Mouse (Mus musculus) myocyte (in vitro differentiated cells): ENCODE results near the gene Fgd4. TPM values are rescaled to one million over a fixed set of nuclear protein-coding genes. Genes with fewer than 3 reads are reported as not detected.

Experiments
- H3K27me3 ChIP-seq: one replicate; pipeline ENCODE4 v1.6.1; 2011; ENCODE audit not compliant: control insufficient read depth, insufficient read depth, insufficient read length
- H3K36me3 ChIP-seq: one replicate; pipeline ENCODE4 v1.6.1; 2011; ENCODE audit not compliant: control insufficient read depth, insufficient read depth
- H3K4me2 ChIP-seq: one replicate; pipeline ENCODE4 v1.6.1; 2011; ENCODE audit warnings: low read depth, control low read depth
- H3K4me3 ChIP-seq: one replicate; pipeline ENCODE4 v1.5.1; 2011; ENCODE audit warnings: mild to moderate bottlenecking, control low read depth, moderate library complexity
- H3K79me2 ChIP-seq: one replicate; pipeline ENCODE4 v1.6.1; 2011; ENCODE audit not compliant: control insufficient read depth, insufficient read depth
- H3ac ChIP-seq: one replicate; pipeline ENCODE4 v1.6.1; 2011; ENCODE audit not compliant: control insufficient read depth, insufficient read length
- CEBPB ChIP-seq: IDR thresholded peaks from 2 replicates; pipeline ENCODE4 v1.6.1; 2011; ENCODE audit warnings: mild to moderate bottlenecking, moderate library complexity; ENCODE audit not compliant: poor library complexity, insufficient read depth, severe bottlenecking
- E2F4 ChIP-seq: IDR thresholded peaks from one replicate; pipeline ENCODE4 v1.6.1; 2011; ENCODE audit warnings: mild to moderate bottlenecking, control low read depth, moderate library complexity; ENCODE audit not compliant: insufficient read depth
- MAX ChIP-seq: IDR thresholded peaks from one replicate; pipeline ENCODE4 v1.6.1; 2011; ENCODE audit warnings: low read depth, mild to moderate bottlenecking, control low read depth
- MYOD1 ChIP-seq, 3 experiments: IDR thresholded peaks; one replicate each; pipeline ENCODE4 v1.6.1; 2011; ENCODE audit warnings: control low read depth in 2 of 3, low read depth in 2 of 3, mild to moderate bottlenecking in 2 of 3, moderate library complexity in 1 of 3; ENCODE audit not compliant: insufficient read length in 2 of 3, control insufficient read depth in 1 of 3
- MYOG ChIP-seq, 3 experiments: IDR thresholded peaks; one replicate each; pipeline ENCODE4 v1.6.1; 2011; ENCODE audit warnings: control low read depth in 2 of 3, low read depth in 2 of 3, mild to moderate bottlenecking in 2 of 3; ENCODE audit not compliant: insufficient read length in 2 of 3, control insufficient read depth in 1 of 3, insufficient read depth in 1 of 3
- POLR2A ChIP-seq: IDR thresholded peaks from one replicate; pipeline ENCODE4 v1.6.1; 2011; ENCODE audit warnings: low read depth, mild to moderate bottlenecking, control low read depth, moderate library complexity; ENCODE audit not compliant: insufficient read length
- POLR2AphosphoS2 ChIP-seq: IDR thresholded peaks from one replicate; pipeline ENCODE4 v1.6.1; 2011; ENCODE audit warnings: low read depth, control low read depth; ENCODE audit not compliant: insufficient read length
- REST ChIP-seq: IDR thresholded peaks from one replicate; pipeline ENCODE4 v1.6.1; 2011; ENCODE audit warnings: mild to moderate bottlenecking, control low read depth, moderate library complexity; ENCODE audit not compliant: insufficient read depth, insufficient read length
- SRF ChIP-seq: IDR thresholded peaks from one replicate; pipeline ENCODE4 v1.6.1; 2011; ENCODE audit warnings: low read depth; ENCODE audit not compliant: control insufficient read depth, insufficient read length
- TCF12 ChIP-seq: IDR thresholded peaks from one replicate; pipeline ENCODE4 v1.6.1; 2011; ENCODE audit warnings: mild to moderate bottlenecking, control low read depth; ENCODE audit not compliant: poor library complexity, insufficient read depth, severe bottlenecking
- TCF3 ChIP-seq: IDR thresholded peaks from one replicate; pipeline ENCODE4 v1.6.1; 2011; ENCODE audit warnings: low read depth, control low read depth; ENCODE audit not compliant: insufficient read length
- USF1 ChIP-seq: IDR thresholded peaks from one replicate; pipeline ENCODE4 v1.6.1; 2011; ENCODE audit warnings: low read depth, mild to moderate bottlenecking, control low read depth, moderate library complexity
- polyA plus RNA-seq: library from polyadenylated mRNA; unstranded; fragments of >200 nt; fragmentation: generic; extraction: Trizol; gene quantifications from one replicate; pipeline ENCODE4 v1.2.1, GENCODE M21; 2012; ENCODE audit warnings: missing spikeins

The Fgd4 gene
- polyA plus RNA-seq, 1 experiment, result 0.11 TPM

DNA sequence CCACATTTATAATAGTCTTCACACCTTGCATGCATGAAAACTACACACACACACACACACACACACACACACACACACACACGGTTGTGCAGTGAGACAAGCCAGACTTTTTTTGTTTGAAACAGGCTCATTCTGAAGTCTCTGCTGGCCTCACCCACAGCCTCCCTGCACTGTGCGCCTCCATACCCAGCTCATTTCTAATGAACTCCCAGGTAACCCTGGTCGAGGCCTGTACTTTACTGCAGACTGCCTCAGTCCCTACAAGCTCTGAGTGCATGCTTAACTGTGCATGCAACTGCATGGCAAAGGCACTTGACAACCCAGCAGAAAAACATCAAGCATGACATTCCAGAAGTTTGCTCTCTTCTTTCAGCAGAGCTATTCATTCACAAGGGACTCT is 72.3 kb downstream of the Fgd4 start:
- H3K36me3 ChIP-seq, result no peaks in the 10 kb centered on the region
- H3K27me3 ChIP-seq, result no peaks in the 10 kb centered on the region
- TF ChIP-seq MYOD1 (IDR thresholded peaks at IDR 0.05; ENCODE audit: control insufficient read depth in 1 of 3, insufficient read length in 2 of 3, low read depth in 2 of 3) (no peak), USF1 (no peak), TCF12 (no peak), POLR2A (no peak), REST (no peak), SRF (no peak), E2F4 (no peak), MAX (no peak), TCF3 (no peak)
- H3K4me2 ChIP-seq, result no peak overlapping the region
- H3K4me3 ChIP-seq, result no peak overlapping the region
- no peaks in the 10 kb centered on the region for H3K79me2 ChIP-seq
- no peak overlapping the region for H3ac ChIP-seq

DNA sequence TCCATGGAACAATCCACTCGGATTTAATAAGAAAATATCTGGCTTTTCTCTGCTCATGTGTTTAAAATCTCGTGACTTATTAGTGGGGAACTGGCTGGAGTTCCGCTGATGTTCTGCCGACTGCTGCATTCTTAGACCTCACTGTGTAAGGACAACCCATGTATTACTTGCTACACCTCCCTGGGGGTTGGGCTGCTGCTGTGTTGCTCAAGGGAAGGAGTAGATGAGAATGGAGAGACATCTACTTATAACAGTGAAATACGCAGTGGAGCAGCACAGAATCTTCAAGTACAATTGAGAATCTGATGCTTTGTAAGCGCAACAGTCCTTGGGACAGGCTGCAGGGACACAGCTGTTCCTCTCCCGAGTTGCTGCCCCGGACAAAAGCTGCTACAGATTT is 73.1 kb downstream of the Fgd4 start:
- no peaks in the 10 kb centered on the region for H3K27me3 ChIP-seq
- no peaks in the 10 kb centered on the region for H3K36me3 ChIP-seq
- no peak overlapping the region for H3ac ChIP-seq
- H3K79me2 ChIP-seq, result no peaks in the 10 kb centered on the region
- H3K4me2 ChIP-seq, result no peak overlapping the region
- TF ChIP-seq MAX (no peak), POLR2AphosphoS2 (no peak), CEBPB (no peak), TCF3 (no peak), MYOG (IDR thresholded peaks at IDR 0.05; ENCODE audit: control insufficient read depth in 1 of 3, insufficient read depth in 1 of 3, insufficient read length in 2 of 3, low read depth in 2 of 3) (peak in 1 of 3 experiments; percentile 14), SRF (no peak), USF1 (no peak), POLR2A (no peak)
- H3K4me3 ChIP-seq, result no peak overlapping the region

DNA sequence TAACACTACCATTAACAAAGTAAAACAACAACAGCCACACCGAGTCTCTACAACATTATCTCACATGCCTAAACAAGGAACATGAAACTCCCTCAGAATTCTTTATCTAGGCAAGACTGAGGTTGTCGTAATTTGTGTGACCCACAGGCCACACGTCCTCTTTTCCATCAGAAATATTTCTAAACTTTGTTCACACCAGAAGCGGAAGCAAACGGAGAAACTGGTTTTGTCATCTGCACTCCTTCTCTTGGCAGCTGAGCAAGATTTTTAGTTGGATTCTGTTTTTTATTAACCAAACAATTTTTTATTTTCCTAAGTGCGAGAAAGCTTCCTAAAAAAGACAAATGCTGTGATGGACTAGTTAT is 73.6 kb downstream of the Fgd4 start:
- Histone ChIP-seq H3K4me2 (no peak overlapping the region), H3ac (no peak overlapping the region), H3K36me3 (no peaks in the 10 kb centered on the region), H3K27me3 (no peaks in the 10 kb centered on the region), H3K79me2 (no peaks in the 10 kb centered on the region), H3K4me3 (no peak overlapping the region)
- TF ChIP-seq MAX (no peak), POLR2A (no peak), MYOD1 (IDR thresholded peaks at IDR 0.05; ENCODE audit: control insufficient read depth in 1 of 3, insufficient read length in 2 of 3, low read depth in 2 of 3) (no peak), REST (no peak), CEBPB (no peak), POLR2AphosphoS2 (no peak), E2F4 (no peak), TCF3 (no peak), USF1 (no peak), MYOG (IDR thresholded peaks at IDR 0.05; ENCODE audit: control insufficient read depth in 1 of 3, insufficient read depth in 1 of 3, insufficient read length in 2 of 3, low read depth in 2 of 3) (no peak), TCF12 (no peak), SRF (no peak)

DNA sequence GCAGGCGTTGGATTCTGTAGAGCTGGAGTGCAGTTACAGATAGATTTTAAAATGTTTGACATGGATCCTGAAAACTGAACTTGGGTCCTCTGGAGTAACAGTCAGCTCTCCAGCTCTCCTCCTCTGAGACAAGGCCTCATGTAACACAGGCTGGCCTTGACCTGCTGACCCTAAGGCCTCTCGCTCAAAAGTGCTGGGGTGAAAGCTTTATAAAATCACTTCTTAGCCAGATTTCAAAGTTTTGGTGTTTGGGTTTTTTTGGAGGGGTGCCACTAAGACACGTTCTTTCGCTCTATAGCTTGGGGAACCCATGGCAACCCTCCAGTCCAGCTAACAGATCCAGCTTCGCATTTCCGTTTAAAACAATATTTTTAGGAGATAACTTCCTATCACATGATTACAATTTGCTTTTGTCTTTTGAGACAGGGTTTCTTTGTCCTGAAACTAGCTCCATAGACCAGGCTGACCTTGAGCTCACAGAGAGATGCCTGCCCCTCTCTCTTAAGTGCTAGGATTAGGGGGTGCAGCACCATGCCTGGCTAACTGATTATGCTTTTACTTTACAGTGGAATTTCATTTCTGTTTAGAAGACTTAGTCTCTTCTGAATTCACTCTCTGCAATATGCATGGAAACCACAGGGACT is 74.1 kb downstream of the Fgd4 start:
- Histone ChIP-seq H3K4me2 (no peak overlapping the region), H3K27me3 (no peaks in the 10 kb centered on the region), H3K36me3 (no peaks in the 10 kb centered on the region), H3ac (no peak overlapping the region), H3K4me3 (no peak overlapping the region), H3K79me2 (no peaks in the 10 kb centered on the region)
- TF ChIP-seq REST, result no peak
- no peak for TF ChIP-seq MYOG (IDR thresholded peaks at IDR 0.05; ENCODE audit: control insufficient read depth in 1 of 3, insufficient read depth in 1 of 3, insufficient read length in 2 of 3, low read depth in 2 of 3)
- no peak for TF ChIP-seq USF1
- TF ChIP-seq POLR2A, result no peak
- no peak for TF ChIP-seq TCF3
- no peak for TF ChIP-seq MAX
- no peak for TF ChIP-seq CEBPB
- no peak for TF ChIP-seq E2F4
- TF ChIP-seq POLR2AphosphoS2, result no peak
- TF ChIP-seq SRF, result no peak
- no peak for TF ChIP-seq MYOD1 (IDR thresholded peaks at IDR 0.05; ENCODE audit: control insufficient read depth in 1 of 3, insufficient read length in 2 of 3, low read depth in 2 of 3)
- TF ChIP-seq TCF12, result no peak

DNA sequence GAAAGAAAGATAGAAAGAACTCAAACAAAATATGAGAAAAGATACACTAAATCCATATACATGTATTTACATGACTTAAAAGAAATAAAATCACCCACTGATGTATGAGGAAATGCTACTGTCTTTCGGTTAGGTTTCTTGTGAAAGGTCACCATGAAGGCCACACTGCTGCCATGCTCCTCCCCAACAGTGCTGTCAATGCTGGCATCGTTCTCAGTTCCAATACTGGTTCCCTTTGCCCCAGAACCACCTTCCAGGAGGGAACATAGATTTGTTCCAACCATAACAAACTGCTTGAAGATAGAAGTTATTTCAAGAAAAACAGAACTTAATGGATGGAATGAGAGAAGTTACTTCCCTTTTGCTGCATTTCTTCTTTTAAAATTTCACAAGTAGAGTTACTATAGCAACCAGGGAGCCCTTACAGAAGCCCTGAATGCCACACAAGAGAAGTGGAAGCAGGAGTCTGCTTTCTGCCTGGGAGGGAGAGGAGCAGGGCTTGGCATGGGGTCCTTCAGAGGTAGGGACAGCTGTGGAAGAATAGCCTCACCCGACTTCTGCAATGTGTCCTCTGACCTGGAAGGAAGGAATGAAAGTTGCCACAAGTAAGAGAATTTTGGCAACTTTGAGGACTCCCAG is 75.0 kb downstream of the Fgd4 start:
- H3ac ChIP-seq, result no peak overlapping the region
- H3K27me3 ChIP-seq, result no peaks in the 10 kb centered on the region
- no peak overlapping the region for H3K4me2 ChIP-seq
- H3K4me3 ChIP-seq, result no peak overlapping the region
- H3K36me3 ChIP-seq, result no peaks in the 10 kb centered on the region
- no peaks in the 10 kb centered on the region for H3K79me2 ChIP-seq
- TF ChIP-seq REST, result no peak
- TF ChIP-seq MAX, result no peak
- TF ChIP-seq CEBPB, result no peak
- no peak for TF ChIP-seq MYOD1 (IDR thresholded peaks at IDR 0.05; ENCODE audit: control insufficient read depth in 1 of 3, insufficient read length in 2 of 3, low read depth in 2 of 3)
- no peak for TF ChIP-seq TCF12
- no peak for TF ChIP-seq POLR2AphosphoS2
- TF ChIP-seq MYOG (IDR thresholded peaks at IDR 0.05; ENCODE audit: control insufficient read depth in 1 of 3, insufficient read depth in 1 of 3, insufficient read length in 2 of 3, low read depth in 2 of 3), result no peak
- no peak for TF ChIP-seq TCF3
- TF ChIP-seq E2F4, result no peak
- TF ChIP-seq POLR2A, result no peak
- no peak for TF ChIP-seq SRF
- no peak for TF ChIP-seq USF1
